Mouse (Mus musculus): Measurements from ENCODE around the gene Chrna5.
"Not testable (repeated sequence)": the region's sequence is repeated elsewhere in the genome, so short reads cannot be mapped to it uniquely, and the experiment has no call there.

Gene Chrna5

DNA sequence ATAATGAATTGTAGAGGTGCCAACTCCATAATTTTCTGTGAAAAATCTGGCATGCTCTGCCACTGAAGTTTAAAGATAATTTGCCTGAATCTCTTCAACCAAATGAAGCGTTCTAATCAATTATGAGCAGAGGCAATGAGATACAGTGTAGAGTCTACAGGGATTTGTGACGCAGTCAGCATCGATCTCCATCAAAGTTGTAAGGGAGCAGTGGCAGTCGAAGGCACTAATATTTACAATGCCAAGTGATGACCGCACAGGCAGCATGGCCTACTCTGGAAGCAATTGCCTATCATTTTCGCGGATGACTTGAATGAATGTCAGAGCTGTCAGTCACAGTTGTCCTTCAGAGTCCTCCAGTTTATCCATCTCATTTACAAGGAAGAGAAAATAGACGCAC is at the start of gene Chrna5:
Chrna5 (plus strand) TSS at position 207 of the 400 bp plus-strand sequence.
- DNase-seq: no peak

DNA sequence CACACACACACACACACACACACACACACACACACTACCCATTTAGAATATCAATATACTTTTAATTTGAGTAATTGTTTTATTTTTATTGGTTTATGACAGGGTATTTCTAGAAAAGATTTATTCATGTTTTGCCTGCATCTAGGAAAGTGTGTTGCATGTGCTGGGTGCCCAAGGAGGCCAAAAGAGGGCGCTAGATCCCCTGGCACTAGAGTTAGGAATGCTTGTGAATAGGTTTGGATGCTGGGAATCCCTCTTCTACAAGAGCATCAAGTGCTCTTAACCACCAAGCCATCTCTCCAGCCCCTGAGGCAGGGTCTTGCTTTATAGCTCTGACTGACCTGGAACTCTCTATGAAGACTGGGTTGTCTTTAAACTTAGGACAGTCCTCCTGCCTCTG is 48.9 kb upstream of the Chrna5 start:
- DNase-seq: no peak

DNA sequence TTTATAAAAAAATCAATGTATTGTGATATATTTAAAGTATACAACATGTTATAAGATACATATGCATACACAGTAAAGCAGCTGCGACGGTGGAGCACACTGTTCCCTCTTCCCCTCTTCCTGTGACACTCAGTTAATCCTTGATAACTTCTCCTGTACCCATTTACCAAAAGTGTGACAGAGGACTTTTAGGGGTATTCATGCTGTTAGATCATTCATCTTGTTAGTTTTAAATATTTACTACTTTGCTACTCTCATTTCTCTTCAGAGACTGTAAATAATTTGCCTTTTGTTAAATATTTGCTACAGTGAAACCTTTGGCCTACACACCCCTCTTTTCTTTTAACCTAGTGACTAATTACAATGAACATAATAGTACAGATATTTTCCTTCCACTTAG is 48.3 kb upstream of the Chrna5 start:
- no peak for DNase-seq

DNA sequence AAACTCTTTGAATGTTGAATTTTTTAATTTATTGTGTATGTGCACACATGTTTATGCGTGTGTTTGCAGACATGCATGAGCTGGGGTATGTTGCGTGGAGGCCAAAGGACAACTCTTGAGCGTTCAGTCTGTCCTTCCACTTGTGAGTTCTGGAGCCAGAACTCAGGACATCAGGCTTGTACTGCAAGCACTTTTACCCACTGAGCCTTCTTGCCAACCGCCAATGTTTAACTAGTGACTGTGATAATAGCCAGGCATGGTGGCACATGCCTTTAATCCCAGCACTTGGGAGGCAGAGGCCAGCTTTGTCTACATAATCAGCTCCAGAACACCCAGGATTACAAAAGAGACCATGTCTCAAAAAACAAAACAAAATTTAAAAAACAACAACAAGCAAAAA is 38.6 kb upstream of the Chrna5 start:
- DNase-seq: no peak

DNA sequence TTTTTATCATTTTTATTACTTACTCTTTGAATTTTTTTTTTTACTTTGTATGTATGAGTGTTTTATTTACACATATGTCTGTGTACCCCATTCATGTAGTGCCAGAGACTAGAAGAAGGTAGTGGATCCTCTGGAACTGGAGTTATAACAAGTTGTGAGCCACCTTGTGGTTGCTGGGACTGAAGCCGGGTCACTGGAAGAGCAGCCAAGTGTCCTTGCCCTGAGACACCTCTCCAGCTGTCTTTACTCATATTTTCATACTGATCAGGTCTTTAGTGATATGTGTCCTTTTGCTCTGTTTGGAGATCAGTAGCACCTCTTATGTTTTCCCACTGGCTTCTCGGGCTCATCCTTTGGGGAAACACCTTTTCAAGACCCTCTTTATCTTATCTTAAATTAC is 36.2 kb upstream of the Chrna5 start:
- no peak for DNase-seq

DNA sequence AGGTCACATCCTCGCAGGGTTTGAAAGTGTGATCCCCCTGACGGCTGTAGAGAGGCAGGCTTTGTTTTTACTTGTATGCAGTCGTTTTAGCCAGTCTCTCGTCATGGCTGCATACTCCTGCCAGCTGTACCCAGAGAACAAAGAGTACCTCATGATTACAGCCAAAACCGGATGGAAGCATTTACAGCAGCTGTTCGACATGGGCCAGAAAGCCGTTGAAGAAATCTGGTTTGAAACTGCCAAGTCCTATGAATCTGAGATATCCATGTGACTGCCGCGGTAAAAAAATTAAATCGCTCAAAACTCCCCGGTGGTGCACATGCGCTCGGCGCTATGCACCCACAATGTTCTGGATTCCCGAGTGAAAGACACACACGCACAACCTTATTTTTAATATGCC is 34.4 kb upstream of the Chrna5 start:
- no peak for DNase-seq

DNA sequence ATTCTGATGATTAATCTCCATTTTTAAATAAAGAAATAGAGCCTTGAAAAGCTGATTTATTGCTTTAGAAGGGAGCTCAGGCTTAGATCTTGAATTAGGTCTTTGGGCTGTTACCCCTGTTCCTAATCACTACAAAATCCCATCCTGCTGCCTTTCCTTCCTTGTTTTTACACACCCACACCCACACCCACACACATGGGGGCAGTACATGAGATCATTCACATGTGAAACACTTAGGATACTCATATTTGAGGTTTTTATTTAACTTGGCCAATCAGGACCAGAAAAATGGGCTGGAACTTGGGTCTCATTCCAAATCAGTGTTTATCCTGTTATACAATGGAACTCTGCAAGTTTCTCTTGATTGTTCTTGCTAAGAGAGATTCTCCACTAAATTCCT is 31.2 kb upstream of the Chrna5 start:
- no peak for DNase-seq

DNA sequence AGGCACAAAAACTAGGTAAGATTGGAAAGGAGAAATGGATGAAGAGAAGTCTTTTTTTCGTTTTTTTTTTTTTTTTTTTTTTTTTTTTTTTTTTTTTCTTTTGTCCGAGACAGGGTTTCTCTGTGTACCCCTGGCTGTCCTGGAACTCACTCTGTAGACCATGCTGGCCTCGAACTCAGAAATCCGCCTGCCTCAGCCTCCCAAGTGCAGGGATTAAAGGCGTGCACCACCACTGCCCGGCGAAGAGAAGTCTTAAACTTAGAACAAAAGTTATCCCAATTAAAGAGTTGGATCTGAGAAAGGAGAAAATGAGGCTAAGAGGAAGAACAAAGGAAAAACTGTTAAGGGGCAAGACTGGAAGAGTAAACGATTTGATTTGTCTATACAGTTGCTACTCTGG is 30.5 kb upstream of the Chrna5 start:
- DNase-seq: not testable (repeated sequence)

DNA sequence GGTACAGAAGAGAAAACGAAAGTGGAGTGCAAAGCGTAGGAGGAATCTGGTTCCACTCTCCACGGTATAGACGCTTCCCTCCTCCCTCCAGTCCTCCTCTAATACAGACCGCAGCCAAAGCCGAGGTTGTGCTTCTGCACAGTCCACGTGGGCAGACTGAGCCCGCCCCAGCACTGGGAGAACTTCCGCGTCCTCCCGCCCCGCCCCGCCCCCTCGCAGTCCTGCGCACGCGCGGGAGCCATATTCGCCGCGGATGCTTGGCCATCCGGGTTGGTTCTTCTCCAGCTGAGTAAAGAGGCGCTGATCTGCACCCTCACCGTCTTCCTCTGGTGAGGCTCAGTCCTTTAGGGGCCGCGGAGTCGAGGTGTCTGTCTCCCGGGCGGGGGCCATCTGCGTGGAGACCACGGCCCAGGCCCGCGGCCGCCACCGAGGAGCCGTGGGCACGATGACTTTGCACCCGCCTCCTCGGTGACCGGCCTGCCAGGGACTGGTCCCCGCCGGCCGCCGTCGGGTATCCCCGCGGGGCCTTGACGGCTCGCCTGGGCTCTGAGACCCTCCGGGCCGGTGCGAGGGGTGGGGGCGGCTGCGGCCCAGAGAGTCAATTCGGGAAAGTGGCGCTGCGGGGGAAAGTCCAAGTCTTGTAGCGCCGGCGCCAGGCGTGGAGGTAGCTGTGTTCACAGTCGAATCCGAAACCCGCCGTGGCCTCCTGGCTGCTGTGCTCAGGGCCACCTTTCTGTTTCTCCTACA is 29.9 kb upstream of the Chrna5 start, which contains the start of the genes Psma4 and AY074887:
Psma4 (plus strand) TSS at position 216 of the 747 bp plus-strand sequence.
AY074887 (minus strand) TSS at position 424 of the 747 bp plus-strand sequence.
- DNase-seq: peak; percentile 91

DNA sequence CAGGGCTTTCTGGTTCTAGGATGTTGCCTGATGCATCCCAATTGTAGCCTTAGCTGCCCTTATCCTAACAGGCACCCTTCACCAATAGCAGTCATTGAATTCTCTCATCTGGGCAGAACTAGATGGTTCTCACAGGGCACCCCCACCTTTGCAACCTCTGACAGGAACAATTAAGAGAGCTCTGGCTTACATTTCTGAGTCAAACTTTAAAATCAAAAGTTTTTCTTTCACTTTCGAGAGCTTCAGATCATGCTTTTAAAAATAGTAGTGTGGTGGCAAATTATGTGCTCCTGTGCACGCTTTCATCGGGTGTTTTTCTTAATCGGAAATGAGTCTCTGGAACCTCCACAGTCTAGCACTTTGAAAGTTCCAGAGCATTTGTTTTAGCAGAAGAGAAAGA is 19.6 kb upstream of the Chrna5 start:
- no peak for DNase-seq

DNA sequence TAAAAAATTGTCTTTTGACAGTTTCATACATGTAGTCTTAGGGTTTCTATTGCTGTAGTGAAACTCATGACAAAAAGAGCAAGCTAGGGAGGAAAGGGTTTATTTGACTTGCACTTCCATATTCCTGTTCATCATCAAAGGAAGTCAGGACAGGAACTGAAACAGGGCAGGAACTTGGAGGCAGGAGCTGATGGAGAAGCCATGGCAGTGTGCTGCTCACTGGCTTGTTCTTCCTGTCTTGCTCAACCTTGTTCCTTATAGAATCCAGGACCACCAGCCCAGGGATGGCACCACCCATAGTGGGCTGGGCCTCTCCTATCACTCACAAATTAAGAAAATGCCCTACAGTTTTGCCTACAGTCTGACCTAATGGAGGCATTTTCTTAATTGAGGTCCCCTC is 17.0 kb upstream of the Chrna5 start:
- DNase-seq: no peak

DNA sequence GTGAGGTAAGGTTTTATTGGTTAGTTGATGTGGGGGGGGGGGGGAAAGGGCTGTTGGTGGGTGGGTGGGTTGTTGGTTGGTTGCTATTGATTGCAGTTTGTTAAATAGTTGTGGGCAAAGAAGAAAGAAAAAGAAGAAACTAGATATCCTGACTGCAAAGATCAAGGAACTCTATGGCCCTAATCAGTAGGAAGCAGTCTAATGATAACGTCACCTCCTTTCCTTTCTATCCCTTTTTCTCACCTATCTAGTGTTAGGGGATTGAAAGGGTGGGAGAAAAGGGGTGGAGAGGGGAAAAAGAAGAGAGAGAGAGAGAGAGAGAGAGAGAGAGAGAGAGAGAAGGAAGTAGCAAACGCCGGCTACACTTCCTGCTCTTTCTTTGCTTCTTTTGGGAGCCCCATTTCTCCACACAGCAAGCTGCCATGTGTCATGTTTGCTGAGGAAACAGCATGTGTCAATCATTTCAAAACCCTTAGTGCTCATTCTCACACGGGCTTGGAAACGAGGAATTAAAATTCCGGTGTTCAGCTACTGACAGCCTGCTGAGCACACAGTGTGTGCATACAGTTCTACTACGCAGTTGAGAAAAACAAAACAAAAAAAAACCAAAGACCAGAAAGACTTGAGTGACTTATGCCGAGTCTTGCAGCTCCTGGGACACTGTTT is 10.6 kb upstream of the Chrna5 start:
- no peak for DNase-seq

DNA sequence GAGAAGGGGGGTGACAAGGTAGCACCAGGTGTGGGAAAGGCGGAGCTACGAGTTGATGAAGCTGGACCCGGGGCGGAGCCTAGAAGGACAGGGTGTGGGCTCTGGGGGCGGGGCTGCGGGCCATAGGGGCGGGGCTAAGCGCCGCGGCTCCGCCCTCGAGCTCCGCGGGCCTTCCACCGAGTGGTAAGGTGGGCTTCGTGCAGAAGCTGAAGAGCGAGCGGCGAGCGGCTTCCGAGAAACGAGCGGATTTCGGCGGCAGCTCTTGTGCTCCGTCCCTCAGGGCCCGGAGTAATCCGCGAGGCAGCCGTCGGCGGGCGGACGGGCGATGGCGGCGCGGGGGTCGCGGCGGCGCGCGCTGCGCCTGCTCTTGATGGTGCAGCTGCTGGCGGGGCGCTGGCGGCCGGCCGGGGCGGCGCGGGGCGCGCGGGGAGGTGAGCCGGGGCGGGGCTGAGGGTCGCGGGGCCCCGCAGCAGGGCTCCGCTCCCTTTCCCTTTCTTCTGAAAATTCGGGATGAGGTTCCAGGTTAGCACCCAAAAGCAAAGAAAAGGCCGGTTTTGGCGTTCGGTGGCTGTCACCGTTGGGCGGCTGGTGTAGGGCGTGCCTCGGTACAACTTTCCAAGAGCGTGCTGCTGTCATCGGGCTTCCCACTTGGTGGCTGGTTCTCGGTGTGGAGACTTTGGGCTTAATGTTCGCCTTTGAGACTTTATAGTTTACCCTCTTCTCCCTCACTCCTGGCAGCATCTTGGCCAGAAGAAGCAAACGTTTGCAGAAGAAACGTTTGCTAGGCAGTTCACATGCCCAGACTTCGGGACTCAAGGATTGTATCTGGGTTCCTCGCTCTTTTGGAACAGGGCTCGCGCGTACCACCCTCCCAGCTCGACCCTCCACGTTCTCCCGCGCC is 861 bp downstream of the Chrna5 start:
- DNase-seq: peak; percentile 25

DNA sequence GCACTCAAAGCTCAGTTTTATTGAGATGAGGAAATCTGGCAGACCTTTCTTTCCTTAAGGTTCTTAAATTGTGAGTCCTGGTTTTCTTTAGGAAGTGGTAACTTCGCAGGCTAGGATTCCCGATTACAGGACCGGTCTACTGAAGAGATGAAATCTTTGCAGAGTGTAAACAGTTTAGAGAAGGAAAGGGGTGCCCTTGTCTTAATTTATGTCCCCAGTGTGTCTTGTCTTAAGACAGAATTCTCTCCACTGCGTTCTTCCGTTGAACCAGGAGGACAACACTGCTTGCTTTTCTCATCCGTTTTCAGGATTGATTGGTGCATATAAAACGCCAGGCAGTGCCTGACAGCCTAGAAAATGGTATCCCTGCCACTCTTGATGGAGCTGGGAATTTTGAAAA is 1.7 kb downstream of the Chrna5 start:
- DNase-seq: no peak

DNA sequence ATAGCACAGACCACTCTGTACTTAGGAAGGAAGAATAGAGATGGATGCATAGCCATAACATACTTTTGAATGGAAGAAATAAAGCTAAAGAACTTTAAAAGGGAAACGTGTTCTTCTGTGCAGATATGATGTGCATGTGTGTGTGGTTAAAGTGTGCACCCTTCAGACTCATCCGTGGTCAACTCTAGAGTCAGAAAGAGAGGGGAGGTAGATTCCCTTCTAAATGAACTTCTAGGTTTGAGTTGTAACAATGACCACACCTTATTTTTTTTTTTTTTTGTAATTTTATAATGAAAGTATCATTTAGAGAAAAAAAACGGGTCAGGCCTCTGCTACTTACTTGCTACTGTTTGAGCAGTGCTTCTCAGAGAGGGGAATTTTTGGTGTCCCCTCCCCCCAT is 9.7 kb downstream of the Chrna5 start:
- DNase-seq: no peak

DNA sequence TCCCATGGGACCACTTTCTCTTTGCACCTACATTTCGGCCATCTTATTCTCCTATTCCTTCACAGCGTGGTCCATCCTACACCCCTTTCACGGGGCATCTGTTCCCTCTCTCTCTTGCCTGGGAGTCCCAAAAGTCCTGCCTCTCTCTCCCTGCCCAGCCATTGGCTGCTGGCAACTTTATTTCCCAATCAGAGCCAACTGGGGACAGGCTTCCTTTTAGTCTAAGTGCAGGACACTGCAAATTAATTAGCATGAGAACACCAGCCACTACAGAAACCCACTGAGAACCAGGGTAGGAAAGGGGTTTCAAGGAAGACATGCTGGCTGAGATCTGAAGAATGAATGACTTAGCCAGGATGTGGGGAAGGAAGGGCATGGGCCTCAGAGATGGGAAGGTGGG is 13.7 kb downstream of the Chrna5 start:
- DNase-seq: no peak

DNA sequence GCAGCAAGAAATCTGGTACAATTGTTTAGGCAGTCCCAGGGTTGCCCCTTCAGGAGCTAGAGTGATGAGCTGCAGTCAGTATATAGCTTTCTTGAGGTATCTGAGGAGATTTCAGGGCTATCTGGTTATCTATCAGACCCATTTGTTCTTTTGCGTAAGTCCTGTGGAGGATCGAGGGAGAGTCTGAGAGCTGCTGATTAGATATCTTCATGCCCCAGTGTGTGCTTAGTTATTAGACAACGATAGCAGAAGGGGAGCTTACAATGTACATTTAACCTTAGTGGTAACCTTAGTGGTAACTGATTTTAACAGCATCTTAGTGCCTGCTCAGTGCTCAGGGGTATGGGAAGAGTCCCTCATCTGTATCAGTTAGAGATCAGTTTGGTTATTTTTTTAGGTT is 15.0 kb downstream of the Chrna5 start:
- no peak for DNase-seq

DNA sequence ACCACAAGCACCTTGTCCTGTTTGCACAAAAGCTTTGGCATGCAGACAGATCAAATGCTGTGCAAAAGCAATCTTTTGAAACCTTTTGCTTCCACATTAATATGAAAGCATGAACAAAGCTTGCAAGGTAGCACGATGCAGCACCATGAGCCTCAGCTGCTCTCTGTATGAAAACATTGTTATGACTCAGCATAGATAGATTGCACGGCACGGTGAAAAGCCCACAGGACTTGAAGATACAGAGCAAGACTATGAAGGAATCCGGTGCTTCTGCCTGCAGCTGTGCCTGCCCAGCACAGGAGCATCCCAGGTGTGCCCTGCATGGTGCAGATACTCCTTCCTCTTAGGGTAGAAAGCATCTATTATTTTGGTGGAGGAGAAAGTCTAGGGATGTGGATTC is 22.9 kb downstream of the Chrna5 start:
- no peak for DNase-seq

DNA sequence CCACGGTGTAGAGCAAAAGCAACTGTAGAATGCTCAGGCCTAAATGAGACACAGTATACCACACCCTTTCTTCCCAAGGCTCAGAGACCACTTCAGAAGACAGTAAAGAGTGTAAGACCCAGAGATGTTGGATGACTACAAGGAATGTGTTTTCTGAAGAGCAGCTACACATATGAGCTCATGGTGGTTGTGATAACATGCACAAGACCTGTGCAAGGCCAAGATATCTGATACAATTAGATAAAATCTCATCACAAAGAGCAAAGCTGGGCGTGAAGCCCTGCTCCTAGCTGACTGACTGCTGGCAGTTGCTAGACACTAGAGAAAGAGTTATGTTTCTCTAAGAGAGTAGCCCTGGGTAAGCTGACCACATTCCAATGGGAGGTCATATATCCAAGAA is 29.0 kb downstream of the Chrna5 start:
- no peak for DNase-seq

DNA sequence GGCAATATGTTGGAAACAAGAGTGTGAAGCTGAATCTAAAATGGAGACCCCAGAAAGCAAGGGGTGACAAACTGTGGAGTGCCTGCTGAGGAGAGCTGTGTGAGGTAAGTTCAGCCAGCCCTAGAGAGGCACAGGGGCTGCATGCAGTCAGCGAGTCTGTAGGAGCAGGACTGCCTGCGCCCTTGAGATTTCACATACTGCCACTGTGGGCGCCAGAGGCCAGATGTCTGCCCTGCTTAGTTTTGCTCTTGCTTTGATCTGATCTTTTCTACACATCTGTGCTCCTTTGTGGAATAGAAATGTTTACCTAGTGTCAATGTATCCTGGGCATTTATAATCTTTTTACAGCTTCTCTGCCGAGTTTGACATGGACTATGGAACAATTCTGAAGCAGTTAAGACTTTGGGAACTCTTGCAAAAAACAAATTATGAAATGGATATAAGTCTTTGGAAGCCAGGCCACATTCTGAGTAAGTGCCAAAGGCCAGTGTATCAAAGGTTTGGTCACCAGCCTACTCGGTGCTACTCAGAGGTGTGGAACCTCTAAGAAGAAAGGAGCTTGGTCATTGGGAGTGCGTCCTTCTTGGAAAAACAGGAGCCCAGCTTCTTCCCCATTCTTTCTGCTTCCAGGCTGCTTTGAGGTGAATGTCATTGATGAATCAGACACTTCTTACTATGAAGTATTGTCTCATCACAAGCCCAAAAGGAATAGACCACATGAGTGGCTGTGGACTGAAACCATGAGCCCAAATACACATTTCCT is 30.1 kb downstream of the Chrna5 start:
- DNase-seq: no peak

DNA sequence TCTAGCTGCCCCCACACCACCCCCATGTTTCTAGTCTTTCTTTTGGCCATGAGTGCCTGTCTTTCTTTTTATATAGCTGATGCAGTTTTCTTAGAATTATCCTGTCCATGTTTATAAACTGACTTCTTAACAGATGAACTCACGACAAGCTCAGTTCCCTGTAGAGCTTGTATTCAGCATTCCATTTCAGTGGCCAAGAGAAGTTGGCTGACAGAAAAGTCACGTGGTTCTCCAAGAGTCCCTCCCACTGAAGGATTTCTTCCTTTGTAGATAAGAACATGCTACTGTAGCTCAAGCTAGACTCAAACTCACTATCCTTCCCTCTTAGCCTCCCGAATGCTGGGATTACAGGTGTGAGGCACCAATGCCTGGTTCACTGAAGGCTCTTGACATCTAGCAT is 36.2 kb downstream of the Chrna5 start:
- DNase-seq: no peak

DNA sequence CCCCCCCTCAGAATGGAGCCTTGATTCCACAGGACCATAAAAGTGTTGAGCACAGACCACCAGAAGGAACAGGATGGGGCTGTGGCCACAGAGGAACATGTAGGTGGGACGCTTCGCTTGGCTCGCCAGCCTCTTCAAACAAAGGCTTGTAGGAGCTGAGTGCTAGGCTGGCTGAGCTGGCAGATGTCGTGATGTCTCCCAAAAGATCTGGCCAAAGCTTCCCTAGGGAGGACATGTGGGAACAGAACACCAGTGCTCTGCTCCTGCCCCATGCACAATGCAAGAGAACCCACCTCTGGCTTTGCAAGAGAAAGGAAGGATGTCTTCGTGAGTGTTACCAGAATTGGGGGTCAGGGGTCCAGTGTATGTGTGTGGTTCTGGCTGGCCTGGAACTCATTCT is 42.6 kb downstream of the Chrna5 start:
- DNase-seq: no peak

Measured in thymus, postnatal 25 days (tissue).